Mouse (Mus musculus) liver, embryonic 15.5 days (tissue): ENCODE results near the gene Wdr83. TPM values are rescaled to one million over a fixed set of nuclear protein-coding genes. Genes with fewer than 3 reads are reported as not detected.
A peak's percentile ranks its signal among the peaks of the same experiment; 100 is the strongest.

Source experiments
- microRNA-seq: library from miRNA; unstranded; fragments of <30 nt; microRNA quantifications from one replicate; pipeline ENCODE4, GENCODE M21; 2016
- polyA plus RNA-seq: library from polyadenylated mRNA; unstranded; fragments of >200 nt; fragmentation: Nextera tagmentation; extraction: Ambion mirVana; gene quantifications from 2 replicates; pipeline ENCODE4 v1.2.1, GENCODE M21; 2015

The Wdr83 gene
- polyA plus RNA-seq, 1 experiment from 2014 or later, result 21.6 TPM

Small RNA genes within 50 kb of the gene (microRNA-seq; reads per million reads assigned to microRNA genes)
- gene Gm23388, result 7.9 reads per million, percentile 24 among the genes with 10 or more reads in this experiment
- 1.3 reads per million for gene Mir7070

Other genes with a start within 250 kb of the Wdr83 start
- gene Gadd45gip1, start 249.8 kb downstream of the Wdr83 start, polyA plus RNA-seq, result 42.4 and 44.9 TPM in 2 replicates
- gene Rad23a, start 240.6 kb downstream of the Wdr83 start, polyA plus RNA-seq, result 293 and 323 TPM in 2 replicates
- 471 and 504 TPM in 2 replicates for gene Calr, start 234.4 kb downstream of the Wdr83 start, polyA plus RNA-seq
- gene Farsa, start 224.3 kb downstream of the Wdr83 start, polyA plus RNA-seq, result 58.8 and 61.9 TPM in 2 replicates
- 50.1 and 55.0 TPM in 2 replicates for gene Syce2, start 209.2 kb downstream of the Wdr83 start, polyA plus RNA-seq
- 55.1 and 67.9 TPM in 2 replicates for gene Gcdh, start 187.4 kb downstream of the Wdr83 start, polyA plus RNA-seq
- gene Klf1, start 179.4 kb downstream of the Wdr83 start, polyA plus RNA-seq, result 443 and 534 TPM in 2 replicates
- 11.4 and 12.7 TPM in 2 replicates for gene Dnase2a, start 172.7 kb downstream of the Wdr83 start, polyA plus RNA-seq
- 0.06 and 0.23 TPM in 2 replicates for gene Mast1, start 143.9 kb downstream of the Wdr83 start, polyA plus RNA-seq
- gene Rtbdn, start 134.3 kb downstream of the Wdr83 start, polyA plus RNA-seq, result 0.18 and 0.40 TPM in 2 replicates
- not detected in 2 replicates for gene Gm49661, start 111.9 kb downstream of the Wdr83 start, polyA plus RNA-seq
- 1,960 and 2,082 TPM in 2 replicates for gene Prdx2, start 111.7 kb downstream of the Wdr83 start, polyA plus RNA-seq
- 101 TPM in 2 replicates for gene Rnaseh2a, start 111.5 kb downstream of the Wdr83 start, polyA plus RNA-seq
- 18.2 and 22.1 TPM in 2 replicates for gene Junb, start 102.6 kb downstream of the Wdr83 start, polyA plus RNA-seq
- 6.5 and 8.6 TPM in 2 replicates for gene Hook2, start 90.7 kb downstream of the Wdr83 start, polyA plus RNA-seq
- not detected in 2 replicates for gene Best2, start 66.8 kb downstream of the Wdr83 start, polyA plus RNA-seq
- gene Asna1, start 56.0 kb downstream of the Wdr83 start, polyA plus RNA-seq, result 59.7 and 59.9 TPM in 2 replicates
- 59.8 and 63.4 TPM in 2 replicates for gene Trir, start 54.5 kb downstream of the Wdr83 start, polyA plus RNA-seq
- gene Tnpo2, start 44.4 kb downstream of the Wdr83 start, polyA plus RNA-seq, result 19.3 and 20.5 TPM in 2 replicates
- 9.9 and 11.0 TPM in 2 replicates for gene Fbxw9, start 21.3 kb downstream of the Wdr83 start, polyA plus RNA-seq
- 0.45 TPM in 1 of 2 replicates, not detected in the other for gene Gm5741, start 13.3 kb downstream of the Wdr83 start, polyA plus RNA-seq
- gene Dhps, start 9.5 kb downstream of the Wdr83 start, polyA plus RNA-seq, result 28.4 and 28.7 TPM in 2 replicates
- gene Wdr83os, start 566 bp downstream of the Wdr83 start, polyA plus RNA-seq, result 55.6 and 58.5 TPM in 2 replicates
- gene Man2b1, start 2.0 kb upstream of the Wdr83 start, polyA plus RNA-seq, result 29.9 and 33.2 TPM in 2 replicates
- gene Zfp791, start 41.8 kb upstream of the Wdr83 start, polyA plus RNA-seq, result 2.1 and 2.8 TPM in 2 replicates
- not detected in 2 replicates for gene Cks1brt, start 70.6 kb upstream of the Wdr83 start, polyA plus RNA-seq
- not detected in 2 replicates for gene Olfr371, start 144.7 kb upstream of the Wdr83 start, polyA plus RNA-seq
- gene Orc6, start 218.3 kb upstream of the Wdr83 start, polyA plus RNA-seq, result 80.8 and 84.4 TPM in 2 replicates
- 85.1 and 92.3 TPM in 2 replicates for gene Vps35, start 218.5 kb upstream of the Wdr83 start, polyA plus RNA-seq